Mouse (Mus musculus) ovary, adult 18-20 months (tissue): ENCODE measurements around the gene Nck2.
"Not testable (repeated sequence)": the region's sequence is repeated elsewhere in the genome, so short reads cannot be mapped to it uniquely, and the experiment has no call there.

Experiments used
- DNase-seq: peaks from one replicate; pipeline ENCODE4 v3.0.0; 2022; ENCODE audit warnings: low spot score, mixed read lengths

The Nck2 gene

GRCm38 (mm10) chr1:43501920-43502791 lies 57.8 kb downstream of the Nck2 start:
- no peak for DNase-seq

- DNase-seq: no peak
Measured at GRCm38 (mm10) chr1:43502792-43503146, 58.4 kb downstream of the Nck2 start.

GRCm38 (mm10) chr1:43503261-43503660 lies 58.9 kb downstream of the Nck2 start:
- no peak for DNase-seq

GRCm38 (mm10) chr1:43503676-43504075 lies 59.3 kb downstream of the Nck2 start:
- no peak for DNase-seq

GRCm38 (mm10) chr1:43504235-43504634 lies 59.9 kb downstream of the Nck2 start:
- no peak for DNase-seq

- no peak for DNase-seq
Measured at GRCm38 (mm10) chr1:43506638-43507037, 62.3 kb downstream of the Nck2 start.

- DNase-seq: no peak
Measured at GRCm38 (mm10) chr1:43507809-43508208, 63.4 kb downstream of the Nck2 start.

- no peak for DNase-seq
Measured at GRCm38 (mm10) chr1:43511256-43511655, 66.9 kb downstream of the Nck2 start.

GRCm38 (mm10) chr1:43511667-43512066 lies 67.3 kb downstream of the Nck2 start:
- no peak for DNase-seq

- no peak for DNase-seq
Measured at GRCm38 (mm10) chr1:43517405-43517804, 73.0 kb downstream of the Nck2 start.

- no peak for DNase-seq
Measured at GRCm38 (mm10) chr1:43520216-43520988, 76.0 kb downstream of the Nck2 start.

GRCm38 (mm10) chr1:43520989-43521371 lies 76.6 kb downstream of the Nck2 start:
- DNase-seq: no peak

GRCm38 (mm10) chr1:43521512-43521911 lies 77.1 kb downstream of the Nck2 start:
- no peak for DNase-seq

- DNase-seq: no peak
Measured at GRCm38 (mm10) chr1:43521950-43522349, 77.6 kb downstream of the Nck2 start.

- DNase-seq: no peak
Measured at GRCm38 (mm10) chr1:43522976-43523375, 78.6 kb downstream of the Nck2 start.

GRCm38 (mm10) chr1:43524332-43524731 lies 80.0 kb downstream of the Nck2 start:
- no peak for DNase-seq

GRCm38 (mm10) chr1:43528275-43528674 lies 83.9 kb downstream of the Nck2 start:
- no peak for DNase-seq

- no peak for DNase-seq
Measured at GRCm38 (mm10) chr1:43529086-43529485, 84.7 kb downstream of the Nck2 start.

- DNase-seq: no peak
Measured at GRCm38 (mm10) chr1:43530295-43531020, 86.1 kb downstream of the Nck2 start.

- no peak for DNase-seq
Measured at GRCm38 (mm10) chr1:43531307-43531706, 86.9 kb downstream of the Nck2 start.

GRCm38 (mm10) chr1:43532279-43532678 lies 87.9 kb downstream of the Nck2 start:
- no peak for DNase-seq

- not testable (repeated sequence) for DNase-seq
Measured at GRCm38 (mm10) chr1:43533497-43533896, 89.1 kb downstream of the Nck2 start.
